Mouse (Mus musculus) G1E (cell line): ENCODE measurements at regions not wholly inside any gene's neighbourhood (a gene's known extent, or its start where the extent isn't known, plus 50 kb on each side); places are given as distances from the start of the nearest gene placed in this dataset.

ENCODE experiments used
- CTCF ChIP-seq: IDR thresholded peaks from 2 replicates; pipeline ENCODE4 v1.5.1; 2012; ENCODE audit warnings: low read depth, low read length, inconsistent platforms, mixed read lengths
- TAL1 ChIP-seq: conservative IDR thresholded peaks from 2 replicates; pipeline ENCODE4 v1.6.1; 2012; ENCODE audit warnings: low read depth, low read length, inconsistent platforms, mixed read lengths

GRCm38 (mm10) chr1:166837299-166837698, 155.7 kb upstream of the Fmo9 start:
- TF ChIP-seq CTCF (no peak), TAL1 (no peak)
